Mouse (Mus musculus): ENCODE data around the gene Notch4.
"Not testable (repeated sequence)": the region's sequence is repeated elsewhere in the genome, so short reads cannot be mapped to it uniquely, and the experiment has no call there.

Notch4 gene

GRCm38 (mm10) chr17:34564003-34564421, at the start of gene Notch4:
Gene Notch4 (plus strand): TSS chr17:34564268.
- peak; percentile 81 for DNase-seq (ENCODE audit: low spot score)

DNA sequence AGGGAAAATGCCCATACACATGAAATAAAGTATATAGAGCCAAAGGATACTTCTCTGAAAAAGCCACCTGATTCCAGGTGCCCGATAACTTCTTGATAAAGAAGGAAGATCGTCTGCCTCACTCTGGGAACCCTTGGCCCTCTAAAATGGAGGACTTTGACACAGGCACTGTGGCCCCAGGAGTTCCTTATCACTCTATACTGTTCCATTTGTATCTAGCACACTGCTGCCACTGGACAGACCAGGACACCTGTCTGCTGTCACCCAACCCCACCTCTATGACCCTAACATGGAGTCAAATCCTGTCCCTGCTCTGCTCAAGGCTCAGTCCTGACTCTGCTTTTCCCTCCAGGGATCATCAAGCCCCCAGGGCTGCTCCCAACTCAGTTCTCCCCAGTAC, 47.6 kb upstream of the Notch4 start:
- DNase-seq (ENCODE audit: low spot score), result no peak

GRCm38 (mm10) chr17:34517252-34517651, 46.8 kb upstream of the Notch4 start, which contains the start of gene Btnl6:
Gene Btnl6 (minus strand): TSS chr17:34517352.
- DNase-seq (ENCODE audit: low spot score), result no peak

GRCm38 (mm10) chr17:34517795-34518194, 46.3 kb upstream of the Notch4 start:
- DNase-seq (ENCODE audit: low spot score), result no peak

DNA sequence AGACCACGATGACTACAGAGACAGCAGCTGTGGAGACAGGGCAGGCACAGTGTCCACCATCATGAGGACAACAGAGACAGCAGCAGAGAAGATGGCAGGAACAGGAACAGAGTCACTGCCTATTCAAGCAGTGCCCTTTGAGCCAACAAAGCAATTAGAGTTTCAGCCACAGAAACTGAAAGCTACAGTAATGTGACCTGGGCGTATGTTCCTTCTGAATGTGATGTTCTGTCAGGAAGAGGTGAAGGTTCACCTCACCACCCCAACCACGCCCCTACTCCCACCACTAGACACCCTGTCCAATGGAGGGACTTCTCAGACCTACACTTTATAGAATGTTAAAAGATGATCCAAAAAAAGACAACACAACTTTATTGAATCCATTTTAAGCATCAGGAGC, 45.5 kb upstream of the Notch4 start:
- not testable (repeated sequence) for DNase-seq (ENCODE audit: low spot score)

DNA sequence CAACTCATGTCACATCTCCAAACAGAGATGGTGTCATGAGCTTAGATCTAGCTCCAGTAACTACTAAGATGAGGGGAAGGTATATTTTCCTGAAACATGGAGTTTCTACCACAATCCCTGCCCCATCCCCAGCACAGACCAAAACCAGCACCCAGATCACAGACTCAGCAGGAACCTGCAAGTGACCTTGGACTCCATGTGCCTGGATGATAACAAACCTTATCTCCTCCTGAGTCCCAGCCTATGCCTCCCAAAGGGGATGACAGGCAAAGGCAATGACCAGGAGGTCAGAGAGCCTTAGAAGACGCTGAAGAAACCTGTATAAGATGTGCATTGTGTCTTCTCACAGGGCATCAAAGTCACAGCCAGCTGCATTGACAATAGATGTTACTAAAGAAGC, 45.1 kb upstream of the Notch4 start:
- DNase-seq (ENCODE audit: low spot score), result no peak

- DNase-seq (ENCODE audit: low spot score), result no peak
Observed at GRCm38 (mm10) chr17:34532671-34533070, 31.4 kb upstream of the Notch4 start.

DNA sequence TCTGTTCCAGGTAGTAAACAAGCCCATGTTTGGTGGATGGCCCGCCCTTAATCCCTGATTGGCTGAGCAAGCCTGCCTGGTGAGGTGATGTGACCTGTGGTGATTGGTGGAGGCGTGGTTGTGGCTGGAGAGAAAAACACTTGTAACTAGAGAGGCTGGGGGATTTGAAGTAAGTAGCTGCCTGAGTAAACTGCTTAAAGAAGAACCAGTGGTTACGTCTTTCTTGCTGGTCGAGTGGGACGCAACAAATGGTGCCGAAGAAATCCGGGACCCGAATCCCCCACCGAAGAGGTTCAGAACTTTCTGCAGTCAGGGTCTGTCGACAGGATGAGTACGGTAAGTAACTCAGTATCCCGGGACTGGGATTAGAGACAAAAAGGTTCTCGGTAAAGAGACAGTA, 20.5 kb upstream of the Notch4 start:
- not testable (repeated sequence) for DNase-seq (ENCODE audit: low spot score)

GRCm38 (mm10) chr17:34546797-34547196, 17.3 kb upstream of the Notch4 start:
- no peak for DNase-seq (ENCODE audit: low spot score)

DNA sequence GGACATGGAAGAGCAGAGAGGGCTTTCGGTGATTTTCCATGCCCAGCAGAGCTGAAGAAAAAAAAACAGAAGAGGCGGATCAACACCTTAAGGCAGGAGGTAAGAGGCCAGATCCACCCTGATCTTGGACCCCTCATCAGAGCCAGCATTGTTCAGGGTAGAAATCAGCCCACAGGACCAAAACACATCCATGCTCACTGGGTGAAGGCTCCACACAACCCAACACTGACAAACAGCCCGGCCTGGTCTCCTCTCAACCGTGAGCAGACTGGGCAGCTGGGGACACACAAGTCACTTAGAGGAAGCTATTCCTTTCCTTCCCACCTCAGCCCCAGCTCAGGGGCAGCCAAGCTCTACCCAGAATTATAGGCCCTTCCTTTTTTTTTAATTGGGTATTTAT, 16.5 kb upstream of the Notch4 start:
- DNase-seq (ENCODE audit: low spot score), result no peak

DNA sequence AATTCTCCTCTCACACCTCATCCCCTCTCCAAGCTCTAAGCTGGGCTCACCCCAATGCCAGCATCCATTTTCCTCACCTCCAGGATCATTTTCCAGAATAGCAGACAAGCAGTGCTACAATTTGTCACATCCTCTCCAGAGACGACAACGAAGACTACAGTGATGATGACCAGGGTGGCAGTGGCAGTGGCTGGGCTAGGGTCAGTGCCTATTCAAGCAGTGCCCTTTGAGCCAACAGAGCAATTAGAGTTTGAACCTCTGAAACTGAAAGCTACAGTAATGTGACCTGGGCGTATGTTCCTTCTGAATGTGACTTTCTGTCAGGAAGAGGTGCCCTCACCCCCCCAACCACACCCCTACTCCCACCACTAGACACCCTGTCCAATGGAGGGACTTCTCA, 14.9 kb upstream of the Notch4 start:
- DNase-seq (ENCODE audit: low spot score), result no peak

DNA sequence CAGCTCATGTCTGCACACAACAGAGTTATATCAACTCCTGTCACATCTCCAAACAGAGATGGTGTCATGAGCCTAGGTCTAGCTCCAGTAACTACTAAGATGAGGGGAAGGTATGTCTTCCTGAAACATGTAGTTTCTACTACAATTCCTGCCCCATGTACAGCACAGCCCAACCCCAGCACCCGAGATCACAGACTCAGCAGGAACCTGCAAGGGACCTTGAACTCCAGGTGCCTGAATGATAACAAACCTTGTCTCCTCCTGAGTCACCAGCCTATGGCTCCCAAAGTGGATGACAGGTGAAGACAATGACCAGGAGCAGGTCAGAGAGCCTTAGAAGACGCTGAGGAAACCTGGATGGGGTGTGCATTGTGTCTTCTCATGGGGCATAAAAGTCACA, 14.2 kb upstream of the Notch4 start:
- no peak for DNase-seq (ENCODE audit: low spot score)

DNA sequence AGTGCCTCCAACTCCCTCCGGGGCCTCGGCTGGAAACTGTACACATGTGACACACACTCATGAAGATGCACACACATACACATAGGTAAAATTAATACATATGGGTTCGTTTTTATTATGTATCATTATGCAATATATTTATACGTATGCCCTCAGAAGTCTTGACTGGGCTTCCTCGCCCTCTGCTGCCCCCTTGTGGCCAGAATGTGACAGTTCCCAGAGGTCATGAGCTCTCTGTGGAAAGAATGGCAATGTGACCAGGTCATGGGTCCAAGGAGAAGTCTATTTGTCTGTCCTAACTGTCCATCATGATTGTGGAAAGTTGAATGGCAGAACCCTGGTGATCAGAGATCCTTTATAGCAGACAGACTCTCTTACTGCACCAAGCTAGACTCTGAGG, 8.6 kb upstream of the Notch4 start:
- DNase-seq (ENCODE audit: low spot score), result peak; percentile 83

DNA sequence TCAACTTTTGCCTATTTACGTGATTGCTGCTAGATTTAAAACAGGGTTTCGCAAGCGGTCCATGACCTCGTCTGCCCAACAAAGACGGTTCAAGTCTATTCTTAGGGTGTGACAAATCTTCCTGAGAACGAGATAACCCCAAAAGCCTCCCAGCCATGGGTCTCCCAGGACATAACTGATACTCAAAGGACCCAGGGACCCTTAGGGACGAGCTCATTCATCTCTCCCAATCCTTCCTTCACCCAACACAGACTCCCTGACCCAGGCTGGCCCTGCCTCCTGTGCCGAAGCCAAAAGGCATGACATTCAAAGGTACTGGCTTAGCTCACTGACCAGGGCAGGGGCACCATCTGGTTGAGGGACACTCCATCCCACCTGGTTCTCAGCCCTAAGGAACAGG, 7.7 kb upstream of the Notch4 start:
- no peak for DNase-seq (ENCODE audit: low spot score)

- no peak for DNase-seq (ENCODE audit: low spot score)
Observed at GRCm38 (mm10) chr17:34557411-34557810, 6.7 kb upstream of the Notch4 start.

- DNase-seq (ENCODE audit: low spot score), result peak; percentile 36
Observed at GRCm38 (mm10) chr17:34559116-34559515, 5.0 kb upstream of the Notch4 start.

DNA sequence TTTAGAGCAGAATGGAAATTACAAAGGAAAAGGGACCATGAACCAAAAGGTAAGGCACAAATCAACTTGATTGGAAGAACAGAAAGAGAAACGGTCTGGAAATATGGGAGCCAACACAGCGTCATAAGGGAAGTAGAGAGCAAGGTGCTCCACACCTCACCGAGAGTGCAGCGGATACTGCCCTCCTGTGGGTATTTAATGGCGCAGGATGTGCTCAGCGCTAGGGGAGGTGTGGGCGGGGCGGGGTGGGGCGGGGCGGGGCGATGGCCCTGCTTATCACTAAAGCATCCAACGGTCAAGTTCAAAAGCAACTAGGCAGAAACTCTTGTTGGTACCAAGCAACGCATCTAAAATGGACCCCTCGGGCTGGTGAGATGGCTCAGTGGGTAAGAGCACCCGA, 4.2 kb upstream of the Notch4 start:
- no peak for DNase-seq (ENCODE audit: low spot score)

- no peak for DNase-seq (ENCODE audit: low spot score)
Observed at GRCm38 (mm10) chr17:34560438-34560837, 3.6 kb upstream of the Notch4 start.

DNA sequence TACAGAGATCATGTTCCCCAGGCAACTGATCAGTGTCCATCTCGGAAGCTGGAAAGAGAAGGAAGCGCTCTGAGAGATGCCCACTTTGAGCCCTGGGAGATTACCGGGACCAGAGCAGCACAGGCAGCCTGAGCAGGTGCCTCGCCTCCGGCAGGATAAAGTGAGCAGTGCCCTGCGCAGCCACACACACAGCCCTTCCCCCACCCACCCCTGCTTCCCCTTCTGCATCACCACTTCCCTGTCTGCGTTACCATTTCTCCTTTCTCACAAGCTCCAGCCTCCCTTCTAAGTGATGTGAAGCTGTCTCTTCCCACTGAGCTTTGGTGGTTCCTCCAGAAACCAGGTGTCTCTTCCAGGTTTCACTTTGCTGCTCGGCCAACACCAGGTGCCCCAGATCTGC, 2.9 kb upstream of the Notch4 start:
- no peak for DNase-seq (ENCODE audit: low spot score)

GRCm38 (mm10) chr17:34562595-34562994, 1.5 kb upstream of the Notch4 start:
- DNase-seq (ENCODE audit: low spot score), result no peak

DNA sequence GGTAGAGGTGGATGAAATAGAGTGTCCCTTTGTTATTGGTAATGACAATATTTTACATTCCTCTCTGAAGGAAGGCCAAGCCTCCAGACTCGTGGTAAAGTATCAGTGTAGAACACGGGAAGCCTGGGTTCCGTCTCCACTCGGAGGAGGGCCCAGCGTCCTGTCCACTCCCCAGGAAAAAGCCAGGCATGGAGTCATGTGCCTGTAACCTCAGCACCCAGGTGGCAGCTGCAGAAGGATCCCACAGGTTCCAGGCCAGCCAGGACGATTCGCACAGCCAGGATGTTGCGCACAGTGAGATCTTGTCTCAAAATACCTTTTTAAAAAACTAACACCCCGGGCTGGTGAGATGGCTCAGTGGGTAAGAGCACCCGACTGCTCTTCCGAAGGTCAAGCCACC, 714 bp upstream of the Notch4 start:
- DNase-seq (ENCODE audit: low spot score), result no peak

DNA sequence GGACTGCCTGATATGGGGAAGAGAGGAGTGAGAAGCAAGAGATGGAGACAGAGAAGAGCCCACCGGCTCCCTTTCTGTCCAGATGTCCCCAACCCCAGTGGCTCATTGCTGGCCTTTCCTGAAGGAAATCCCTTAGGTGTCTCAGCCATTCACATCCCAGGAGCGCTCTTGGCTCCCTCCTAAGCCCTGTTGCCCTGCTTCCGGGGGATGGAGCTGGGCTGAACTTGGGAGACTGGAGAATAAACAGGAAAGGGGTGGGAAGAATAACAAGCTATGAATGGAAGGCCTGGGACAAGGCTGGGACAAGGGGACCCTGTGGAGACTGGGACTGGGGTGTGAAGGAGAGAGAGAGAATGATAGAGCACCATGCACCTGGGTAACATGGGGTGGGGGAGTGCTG, 728 bp downstream of the Notch4 start:
- DNase-seq (ENCODE audit: low spot score), result peak; percentile 81

DNA sequence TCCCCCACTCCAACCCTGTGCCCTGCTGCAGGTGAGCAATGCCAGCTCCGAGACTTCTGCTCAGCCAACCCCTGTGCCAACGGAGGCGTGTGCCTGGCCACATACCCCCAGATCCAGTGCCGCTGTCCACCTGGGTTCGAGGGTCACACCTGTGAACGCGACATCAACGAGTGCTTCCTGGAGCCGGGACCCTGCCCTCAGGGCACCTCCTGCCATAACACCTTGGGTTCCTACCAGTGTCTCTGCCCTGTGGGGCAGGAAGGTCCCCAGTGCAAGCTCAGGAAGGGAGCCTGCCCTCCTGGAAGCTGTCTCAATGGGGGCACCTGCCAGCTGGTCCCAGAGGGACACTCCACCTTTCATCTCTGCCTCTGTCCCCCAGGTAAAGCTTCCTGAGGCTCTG, 3.2 kb downstream of the Notch4 start:
- no peak for DNase-seq (ENCODE audit: low spot score)

- DNase-seq (ENCODE audit: low spot score), result no peak
Observed at GRCm38 (mm10) chr17:34568421-34568820, 4.4 kb downstream of the Notch4 start.

DNA sequence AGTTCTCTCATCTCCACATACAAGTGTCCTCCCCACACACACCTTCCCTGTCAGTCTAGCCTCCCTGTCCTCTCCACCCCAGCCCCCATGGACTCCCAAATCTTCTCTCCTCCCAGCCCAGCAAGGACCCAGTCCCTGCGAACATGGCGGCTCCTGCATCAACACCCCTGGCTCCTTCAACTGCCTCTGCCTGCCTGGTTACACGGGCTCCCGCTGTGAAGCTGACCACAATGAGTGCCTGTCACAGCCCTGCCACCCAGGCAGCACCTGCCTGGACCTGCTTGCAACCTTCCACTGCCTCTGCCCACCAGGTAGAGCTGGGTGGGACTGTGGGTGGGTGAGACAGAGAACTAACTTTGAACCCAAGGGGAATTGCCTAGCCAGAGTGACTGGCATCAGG, 5.9 kb downstream of the Notch4 start:
- DNase-seq (ENCODE audit: low spot score), result no peak

All from lung, postnatal 25 days (tissue).